Mouse (Mus musculus): ENCODE results near the gene Frrs1. TPM values are rescaled to one million over a fixed set of nuclear protein-coding genes. Genes with fewer than 3 reads are reported as not detected.
"Not testable (repeated sequence)": the region's sequence is repeated elsewhere in the genome, so short reads cannot be mapped to it uniquely, and the experiment has no call there.

Frrs1 gene
- 100 to 1,000 TPM in 19 of 26 experiments, 10 to 100 TPM in 7; 47.7 to 195 (median 122) TPM for total RNA-seq (2018; cell fraction: chromatin; rRNA removed)
- total RNA-seq (2018; cell fraction: cytosol; rRNA removed): 10 to 100 TPM; 25.5 to 51.7 (median 37.0) TPM
- 100 to 1,000 TPM in 13 of 26 experiments, 10 to 100 TPM in 13; 47.4 to 175 (median 102) TPM for total RNA-seq (2018; cell fraction: nucleus; rRNA removed)
- 36.7 to 47.0 TPM (median 44.3 TPM) in 3 replicates for polyA plus RNA-seq (2018)

DNA sequence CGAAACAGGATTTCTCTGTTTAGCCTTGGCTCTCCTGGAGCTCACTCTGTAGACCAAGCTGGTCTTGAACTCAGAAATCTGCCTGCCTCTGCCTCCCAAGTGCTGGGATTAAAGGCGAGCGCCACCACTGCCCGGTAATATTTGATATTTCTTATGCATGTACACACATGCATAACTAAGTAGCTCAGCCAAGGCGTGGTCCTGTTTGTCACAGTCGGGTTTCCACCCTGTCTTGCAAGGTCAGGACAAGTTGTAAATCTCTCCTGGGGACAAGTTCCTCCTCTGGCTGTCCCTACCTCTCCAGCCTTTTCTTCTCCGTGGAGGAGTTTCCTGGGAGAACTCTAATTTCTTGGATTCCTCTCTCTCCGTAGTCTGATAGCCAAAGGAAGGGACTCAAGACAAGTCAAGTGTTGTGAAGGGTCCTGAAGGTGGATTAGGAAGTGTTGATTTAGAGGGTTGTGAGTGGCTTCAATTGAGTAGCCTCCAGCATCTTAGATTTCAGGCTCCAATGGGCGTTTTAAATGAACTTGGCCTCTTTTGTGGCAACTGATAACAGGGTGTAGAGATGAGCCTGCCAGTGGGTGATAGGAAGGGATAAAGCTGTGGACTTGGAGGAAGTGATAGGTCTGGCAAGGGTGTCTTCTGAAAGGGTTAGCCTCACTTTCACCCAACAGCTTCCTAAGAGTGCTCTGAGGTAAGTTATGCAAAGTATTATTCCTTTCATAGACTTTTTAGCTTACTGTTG lies at the start of gene Frrs1:
Gene Frrs1, plus strand, starts transcription at position 524 of the 745 bp plus-strand sequence.
- H3K36me3 ChIP-seq (ENCODE audit: inconsistent target): no peaks in the 10 kb centered on the region
- H3K4me3 ChIP-seq (ENCODE audit: inconsistent target): no peak within 1 kb of the TSS
- H3K27ac ChIP-seq: peak within 1 kb of the TSS; percentile 94
- WGBS (ENCODE audit: missing documents): 53% methylated on average over 8 of the region's 9 CpGs
- peaks cover 31% of the 10 kb centered on the region for H3K79me2 ChIP-seq (ENCODE audit: inconsistent target)

DNA sequence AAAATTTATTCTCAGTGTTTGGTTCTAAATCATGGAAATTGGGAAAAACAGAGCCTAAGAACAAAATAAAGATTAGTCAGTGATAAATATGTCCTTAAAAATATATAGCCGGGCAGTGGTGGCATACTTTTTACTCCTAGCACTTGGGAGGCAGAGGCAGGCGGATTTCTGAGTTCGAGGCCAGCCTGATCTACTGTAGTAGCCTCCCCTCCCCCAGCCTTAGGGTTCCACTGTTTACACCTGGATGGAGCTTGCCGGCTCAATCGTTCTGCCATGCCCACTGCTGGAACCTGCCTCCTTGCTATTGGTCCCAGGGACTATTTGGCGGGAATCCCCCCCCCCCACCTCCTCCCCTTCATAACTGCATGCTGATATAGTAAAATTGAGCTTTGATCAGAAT lies 48.9 kb upstream of the Frrs1 start:
- H3K79me2 ChIP-seq (ENCODE audit: inconsistent target); H3K4me3 ChIP-seq (ENCODE audit: inconsistent target); H3K36me3 ChIP-seq (ENCODE audit: inconsistent target); H3K27ac ChIP-seq: not testable (repeated sequence)
- WGBS (ENCODE audit: missing documents): 93% methylated on average over 6 of the region's 6 CpGs

DNA sequence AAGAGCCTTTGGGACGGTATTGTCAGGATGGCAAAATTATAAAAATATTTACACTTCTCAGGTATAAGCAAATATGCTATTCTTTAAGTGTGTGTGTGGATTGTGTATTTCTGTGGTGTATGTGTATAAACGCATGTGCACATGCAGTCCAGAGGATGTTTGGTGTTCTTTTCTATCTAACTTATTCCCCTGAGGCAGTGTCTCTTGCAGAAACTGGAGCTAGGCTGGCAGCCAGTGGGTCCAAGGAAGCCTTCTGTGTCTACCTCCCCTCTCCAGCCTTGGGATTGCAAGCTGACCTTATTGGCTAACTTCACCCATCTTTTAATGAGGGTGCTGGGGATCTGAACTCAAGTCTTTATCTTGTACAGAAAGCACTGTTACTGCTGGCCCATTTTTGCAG lies 46.3 kb upstream of the Frrs1 start:
- H3K27ac ChIP-seq: no peak overlapping the region
- no peaks in the 10 kb centered on the region for H3K79me2 ChIP-seq (ENCODE audit: inconsistent target)
- no peaks in the 10 kb centered on the region for H3K36me3 ChIP-seq (ENCODE audit: inconsistent target)
- WGBS (ENCODE audit: missing documents): 100% methylated on average over 2 of the region's 2 CpGs
- H3K4me3 ChIP-seq (ENCODE audit: inconsistent target): no peak overlapping the region

DNA sequence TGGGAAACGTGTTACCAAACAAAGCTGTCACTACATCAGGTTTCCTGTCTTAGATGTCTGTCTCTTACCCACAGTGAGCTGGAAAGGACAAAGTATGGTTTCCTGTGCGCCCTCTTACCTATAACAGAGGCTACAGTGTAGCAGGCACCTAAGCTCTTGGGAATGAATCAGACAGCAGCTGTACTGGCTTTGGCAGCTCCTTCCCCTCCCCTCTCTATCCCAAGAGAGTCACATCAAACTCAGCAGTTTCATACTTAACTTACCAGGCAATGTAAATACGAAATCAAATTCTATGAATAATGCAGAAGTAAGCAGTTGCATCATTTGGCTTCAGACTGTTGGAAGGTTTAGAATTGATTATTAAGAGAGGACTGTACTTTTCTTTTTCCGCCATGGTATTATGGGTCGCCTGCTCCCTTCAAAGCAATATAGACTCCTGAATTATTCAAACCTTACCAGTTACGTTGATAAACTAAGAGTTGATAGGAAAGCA lies 43.9 kb upstream of the Frrs1 start:
- Histone ChIP-seq H3K4me3 (ENCODE audit: inconsistent target) (no peak overlapping the region), H3K36me3 (ENCODE audit: inconsistent target) (no peaks in the 10 kb centered on the region), H3K79me2 (ENCODE audit: inconsistent target) (no peaks in the 10 kb centered on the region), H3K27ac (no peak overlapping the region)
- 62% methylated on average over 6 of the region's 6 CpGs for WGBS (ENCODE audit: missing documents)

DNA sequence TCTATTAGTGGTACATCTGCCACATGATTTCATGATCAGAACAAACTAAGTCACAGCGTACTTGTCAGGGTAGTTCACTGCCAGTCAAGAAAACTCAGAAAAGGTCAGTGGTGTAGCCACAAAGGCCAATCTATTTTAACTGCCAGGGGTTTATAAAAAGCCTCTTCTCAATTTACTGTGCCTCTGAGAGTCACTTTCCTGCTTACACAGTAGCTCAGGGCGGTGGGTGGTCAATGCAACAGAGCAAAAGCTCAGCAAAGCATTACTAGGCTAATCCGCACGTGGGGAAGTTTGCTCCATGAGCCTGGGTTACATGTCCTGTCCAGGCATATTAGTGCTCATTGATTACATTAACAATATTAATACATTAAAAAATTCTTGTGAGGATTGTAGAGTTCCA lies 43.3 kb upstream of the Frrs1 start:
- Histone ChIP-seq H3K27ac (no peak overlapping the region), H3K36me3 (ENCODE audit: inconsistent target) (no peaks in the 10 kb centered on the region), H3K4me3 (ENCODE audit: inconsistent target) (no peak overlapping the region), H3K79me2 (ENCODE audit: inconsistent target) (no peaks in the 10 kb centered on the region)
- 95% methylated on average over 4 of the region's 4 CpGs for WGBS (ENCODE audit: missing documents)

DNA sequence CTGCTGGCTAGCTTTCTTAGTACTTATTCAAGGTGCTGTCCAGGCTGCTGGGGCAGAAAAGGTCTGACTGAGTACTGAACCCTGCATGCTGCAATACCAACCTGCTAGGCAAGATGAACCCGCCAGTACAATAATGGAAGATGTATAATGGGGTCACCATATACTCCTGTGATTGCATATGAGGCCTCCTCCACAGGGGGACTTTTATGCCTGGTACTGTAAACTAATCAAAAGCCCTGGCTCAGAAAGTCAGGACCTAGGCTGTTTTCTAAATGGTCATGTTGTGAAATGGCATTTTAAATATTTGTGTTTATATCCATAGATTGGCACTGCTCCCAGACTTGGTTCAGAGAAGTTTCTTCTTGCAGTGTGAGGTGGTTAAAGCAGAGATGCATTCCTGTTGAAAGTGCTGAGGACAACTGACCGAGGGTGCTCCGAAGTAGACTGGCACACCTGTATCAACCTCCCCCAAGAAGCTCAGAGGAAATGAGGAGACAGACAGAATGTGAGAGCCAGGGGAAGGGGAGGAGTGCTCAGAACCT lies 42.5 kb upstream of the Frrs1 start:
- Histone ChIP-seq H3K4me3 (ENCODE audit: inconsistent target) (no peak overlapping the region), H3K27ac (no peak overlapping the region), H3K36me3 (ENCODE audit: inconsistent target) (no peaks in the 10 kb centered on the region), H3K79me2 (ENCODE audit: inconsistent target) (no peaks in the 10 kb centered on the region)
- 97% methylated on average over 3 of the region's 3 CpGs for WGBS (ENCODE audit: missing documents)

DNA sequence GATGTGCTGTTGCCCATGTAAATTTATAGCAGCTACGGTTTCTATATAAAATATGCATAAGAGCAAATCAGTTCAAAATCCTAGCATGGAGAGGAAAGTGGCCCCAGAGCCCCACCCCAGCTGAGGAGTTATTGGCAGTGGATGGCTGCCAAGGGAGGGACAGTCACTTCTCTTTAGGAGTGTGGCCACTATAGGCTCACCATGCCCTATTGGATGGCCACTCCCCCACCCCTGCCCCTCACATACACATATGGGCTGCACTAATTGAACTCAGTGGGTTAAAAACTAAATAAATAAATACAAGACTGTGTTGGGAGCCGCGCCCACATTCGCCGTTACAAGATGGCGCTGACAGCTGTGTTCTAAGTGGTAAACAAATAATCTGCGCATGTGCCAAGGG lies 42.0 kb upstream of the Frrs1 start:
- no peaks in the 10 kb centered on the region for H3K79me2 ChIP-seq (ENCODE audit: inconsistent target)

DNA sequence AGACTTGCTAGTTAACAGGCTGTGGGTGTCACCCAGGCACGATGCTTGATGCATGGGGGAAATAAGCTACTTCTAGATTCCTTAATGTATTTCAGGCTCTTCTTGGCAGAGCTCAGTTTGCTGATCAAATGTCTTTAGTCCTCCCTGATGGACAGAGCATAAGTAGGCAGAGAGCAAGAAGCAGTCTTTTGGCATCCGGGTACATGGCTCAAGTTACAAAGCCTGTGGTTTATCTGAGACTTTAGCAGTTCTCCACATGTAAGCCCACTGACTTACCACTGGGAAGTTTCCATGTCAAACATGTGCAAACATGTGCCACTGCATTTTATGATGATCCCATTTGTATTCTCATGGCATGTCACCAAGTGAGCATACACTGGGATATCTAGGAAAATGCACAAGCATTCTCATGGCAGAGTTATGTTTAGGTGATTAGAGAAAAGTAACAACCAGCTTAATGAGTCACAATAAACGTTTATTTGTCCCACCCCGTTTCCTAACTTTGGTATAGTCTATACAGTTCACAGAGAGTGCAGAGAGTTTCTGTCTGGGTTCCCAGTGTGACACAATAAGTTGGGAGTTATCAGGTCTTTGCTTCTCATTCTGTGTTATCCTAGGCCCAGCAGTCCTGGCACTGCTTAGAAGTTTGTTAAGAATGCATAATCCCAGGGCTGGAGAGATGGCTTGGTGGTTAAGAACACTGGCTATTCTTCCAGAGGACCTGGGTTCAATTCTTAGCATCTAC lies 32.6 kb upstream of the Frrs1 start:
- Histone ChIP-seq H3K4me3 (ENCODE audit: inconsistent target) (no peak overlapping the region), H3K79me2 (ENCODE audit: inconsistent target) (no peaks in the 10 kb centered on the region), H3K36me3 (ENCODE audit: inconsistent target) (no peaks in the 10 kb centered on the region), H3K27ac (no peak overlapping the region)
- WGBS (ENCODE audit: missing documents): 79% methylated on average over 4 of the region's 4 CpGs

More for the DNA sequence above, 42.0 kb upstream of the Frrs1 start:
- Histone ChIP-seq H3K27ac (no peak overlapping the region), H3K36me3 (ENCODE audit: inconsistent target) (no peaks in the 10 kb centered on the region), H3K4me3 (ENCODE audit: inconsistent target) (no peak overlapping the region)
- WGBS (ENCODE audit: missing documents): 93% methylated on average over 1 of the region's 7 CpGs

DNA sequence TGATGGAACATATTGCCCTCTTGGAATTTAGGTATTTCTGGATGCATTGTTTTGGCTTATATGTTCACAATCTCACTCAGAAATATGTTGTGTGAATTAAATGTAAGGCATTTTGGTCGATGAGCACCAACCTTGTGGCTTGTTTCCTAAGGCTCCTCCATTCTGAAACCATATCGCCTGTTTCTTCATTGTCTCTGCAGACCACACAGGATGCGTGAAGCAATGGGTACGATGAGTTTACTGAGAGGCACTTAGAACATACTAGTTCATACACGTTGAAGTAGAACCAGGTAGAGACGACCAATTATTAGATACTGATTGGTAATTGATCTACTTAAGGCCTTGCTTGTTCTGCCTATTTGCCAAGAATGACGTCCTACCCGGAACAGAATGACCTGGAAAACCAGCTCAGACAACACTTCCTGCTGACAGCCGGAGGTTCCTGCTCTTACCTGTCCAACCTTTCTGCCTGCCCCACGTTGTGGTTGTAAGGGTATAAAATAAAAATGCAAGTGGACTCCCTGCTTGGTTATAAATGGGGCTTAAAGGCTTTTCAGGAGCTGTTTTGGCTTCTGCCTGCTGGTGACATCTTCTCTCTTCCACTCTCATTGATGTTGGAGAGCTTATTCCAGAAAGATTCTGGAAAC lies 29.9 kb upstream of the Frrs1 start:
- Histone ChIP-seq H3K36me3 (ENCODE audit: inconsistent target) (no peaks in the 10 kb centered on the region), H3K27ac (no peak overlapping the region), H3K4me3 (ENCODE audit: inconsistent target) (no peak overlapping the region), H3K79me2 (ENCODE audit: inconsistent target) (no peaks in the 10 kb centered on the region)
- 61% methylated on average over 10 of the region's 10 CpGs for WGBS (ENCODE audit: missing documents)

DNA sequence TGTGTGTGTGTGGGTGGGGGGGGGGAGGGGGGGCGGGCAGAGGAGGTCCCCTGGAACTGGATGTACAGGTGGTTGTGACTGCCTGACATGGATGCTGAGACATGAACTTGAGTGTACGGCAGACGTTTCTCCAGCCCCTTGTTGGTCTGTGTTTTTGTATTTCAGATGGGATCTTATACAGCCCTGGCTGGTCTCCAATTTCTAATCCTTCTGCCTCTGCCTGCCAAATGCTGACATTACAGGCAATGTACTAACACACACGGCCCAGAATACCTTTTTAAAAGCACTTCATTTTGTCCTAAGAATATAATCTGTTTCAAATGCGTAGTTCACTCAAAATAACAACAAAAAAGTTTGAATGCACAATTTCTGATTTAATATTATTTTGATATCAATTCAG lies 27.9 kb upstream of the Frrs1 start:
- no peak overlapping the region for H3K4me3 ChIP-seq (ENCODE audit: inconsistent target)
- H3K79me2 ChIP-seq (ENCODE audit: inconsistent target): no peaks in the 10 kb centered on the region
- 91% methylated on average over 4 of the region's 5 CpGs for WGBS (ENCODE audit: missing documents)
- no peaks in the 10 kb centered on the region for H3K36me3 ChIP-seq (ENCODE audit: inconsistent target)
- no peak overlapping the region for H3K27ac ChIP-seq

DNA sequence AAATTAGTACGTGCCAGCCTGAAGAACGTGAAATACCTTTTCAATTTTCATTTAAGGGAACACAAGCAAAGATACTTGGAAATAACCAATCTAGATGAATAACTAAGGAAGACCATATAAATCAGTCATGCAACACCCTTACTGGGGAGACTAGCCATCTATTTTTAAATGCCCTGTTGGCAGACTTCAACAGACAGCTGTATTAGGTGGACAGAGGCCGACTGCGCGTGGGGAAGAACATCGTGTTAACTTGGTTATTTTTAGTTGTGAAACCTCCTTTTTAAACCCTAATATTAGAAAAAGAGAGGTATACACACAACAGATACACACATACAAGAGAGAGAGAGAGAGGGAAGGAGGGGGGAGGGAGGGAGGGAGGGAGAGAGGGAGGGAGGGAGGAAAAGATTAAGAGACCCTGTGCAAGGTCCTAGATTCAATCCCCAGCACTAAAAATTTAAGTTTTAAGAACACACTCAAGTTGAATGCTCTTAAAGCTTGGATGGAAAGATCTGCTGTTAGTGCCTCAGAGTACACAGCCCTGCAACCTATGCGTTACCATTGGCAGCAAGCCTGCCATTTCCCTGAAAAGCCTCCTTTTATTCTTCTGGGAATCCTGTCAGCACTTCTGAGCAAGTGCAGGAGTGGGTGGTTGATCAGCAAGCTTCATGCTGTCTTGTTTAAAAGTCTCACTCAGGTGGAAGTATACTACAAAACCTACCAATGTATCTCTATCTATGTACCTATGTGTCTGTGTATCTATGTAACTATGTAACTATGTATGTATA lies 26.5 kb upstream of the Frrs1 start:
- Histone ChIP-seq H3K36me3 (ENCODE audit: inconsistent target) (no peaks in the 10 kb centered on the region), H3K79me2 (ENCODE audit: inconsistent target) (no peaks in the 10 kb centered on the region), H3K27ac (no peak overlapping the region), H3K4me3 (ENCODE audit: inconsistent target) (no peak overlapping the region)
- 86% methylated on average over 7 of the region's 7 CpGs for WGBS (ENCODE audit: missing documents)

DNA sequence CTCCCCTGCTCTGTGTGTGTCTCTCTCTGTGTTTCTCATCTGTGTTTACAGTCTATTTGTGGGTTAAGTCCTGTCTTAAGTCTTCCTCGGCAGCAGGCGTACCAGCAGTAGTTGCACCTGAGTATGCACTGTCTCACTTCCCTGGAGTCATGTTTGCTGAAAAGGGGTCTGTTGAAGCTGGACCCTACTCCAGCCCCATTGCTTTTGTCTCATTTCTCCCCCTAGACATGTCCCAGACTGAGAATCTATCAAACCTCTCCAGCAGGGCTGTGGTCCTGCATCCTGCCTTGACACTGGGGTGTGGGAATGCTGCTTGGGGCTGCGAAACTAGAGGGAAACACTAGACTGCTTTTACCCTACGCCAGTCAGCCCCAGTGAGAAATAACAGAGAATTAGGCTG lies 25.8 kb upstream of the Frrs1 start:
- Histone ChIP-seq H3K79me2 (ENCODE audit: inconsistent target) (no peaks in the 10 kb centered on the region), H3K36me3 (ENCODE audit: inconsistent target) (no peaks in the 10 kb centered on the region), H3K27ac (no peak overlapping the region), H3K4me3 (ENCODE audit: inconsistent target) (no peak overlapping the region)
- 95% methylated on average over 4 of the region's 4 CpGs for WGBS (ENCODE audit: missing documents)

DNA sequence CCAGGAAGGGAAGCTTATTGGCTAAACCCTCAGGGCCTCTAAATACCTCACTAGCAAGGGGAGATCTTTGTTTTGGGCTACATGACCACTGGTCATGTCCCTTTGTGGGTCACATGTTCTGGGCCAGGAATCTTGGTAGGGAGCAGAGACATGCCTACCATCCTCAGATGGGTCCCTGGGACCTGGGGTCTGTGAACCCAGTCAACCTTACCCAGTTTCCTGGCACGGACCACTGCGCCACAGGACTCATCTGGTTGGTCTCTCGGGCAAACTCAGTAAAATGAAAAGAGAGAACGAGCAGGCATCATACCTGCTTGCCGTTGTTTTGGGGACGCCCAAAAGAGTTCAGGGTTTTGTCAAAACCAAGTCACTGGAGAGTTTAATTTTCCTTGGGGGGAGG lies 25.0 kb upstream of the Frrs1 start:
- Histone ChIP-seq H3K36me3 (ENCODE audit: inconsistent target) (no peaks in the 10 kb centered on the region), H3K4me3 (ENCODE audit: inconsistent target) (no peak overlapping the region), H3K27ac (no peak overlapping the region), H3K79me2 (ENCODE audit: inconsistent target) (no peaks in the 10 kb centered on the region)
- 93% methylated on average over 6 of the region's 6 CpGs for WGBS (ENCODE audit: missing documents)

DNA sequence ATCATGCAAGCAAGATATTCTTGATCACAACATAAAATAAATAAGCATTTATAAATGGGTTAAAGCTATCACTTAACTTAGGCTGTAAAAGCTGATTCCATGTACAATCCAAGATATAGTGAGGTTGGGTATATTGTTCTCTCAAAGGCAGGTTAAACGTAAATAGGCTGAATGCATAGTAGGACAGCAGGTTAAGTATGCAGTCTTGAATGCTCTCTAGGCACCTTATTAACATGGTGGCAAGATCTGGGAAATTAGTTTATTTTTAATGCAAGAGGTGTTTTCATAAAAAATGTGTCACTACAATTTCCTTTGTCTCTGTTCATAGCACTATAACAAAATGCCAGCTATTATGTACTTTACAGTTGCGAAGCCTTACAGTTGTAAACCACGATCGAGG lies 23.9 kb upstream of the Frrs1 start:
- H3K4me3 ChIP-seq (ENCODE audit: inconsistent target): no peak overlapping the region

More for the DNA sequence above, 23.9 kb upstream of the Frrs1 start:
- Histone ChIP-seq H3K27ac (no peak overlapping the region), H3K36me3 (ENCODE audit: inconsistent target) (no peaks in the 10 kb centered on the region), H3K79me2 (ENCODE audit: inconsistent target) (no peaks in the 10 kb centered on the region)
- WGBS (ENCODE audit: missing documents): 48% methylated on average over 4 of the region's 4 CpGs

All from macrophage (primary cell).